ENCODE assay signal across 8 mouse cellular contexts in genomic region chr10:128744680-128745601, GRCm38 (mm10). TPM values are rescaled to one million over a fixed set of nuclear protein-coding genes. Genes with fewer than 3 reads are reported as not detected.
A peak's percentile ranks its signal among the peaks of the same experiment; 100 is the strongest.
DNase-seq lines count a peak whose midpoint lies in the region; ATAC-seq lines count a peak whose summit lies in the region.

Dgka (minus strand) TSS chr10:128744855.

- H3K9ac ChIP-seq in kidney, embryonic 15.5 days = peak within 1 kb of the TSS; percentile 71
- peak within 1 kb of the TSS; percentile 57 for H3K9ac ChIP-seq in stomach, embryonic 14.5 days (replicated peaks; ENCODE audit: low read depth, low read length)

- H3K27ac ChIP-seq in kidney, embryonic 15.5 days = peak within 1 kb of the TSS; percentile 56
- peak within 1 kb of the TSS; percentile 55; the same call in 1 of the 2 replicates for H3K27ac ChIP-seq in stomach, embryonic 14.5 days (ENCODE audit: low read length)

- H3K4me2 ChIP-seq in kidney, embryonic 15.5 days = peak within 1 kb of the TSS; percentile 94
- H3K4me2 ChIP-seq in stomach, embryonic 14.5 days (replicated peaks; ENCODE audit: low read depth, low read length) = peak within 1 kb of the TSS; percentile 86

- H3K36me3 ChIP-seq in kidney, embryonic 15.5 days = no peaks in the 10 kb centered on the region
- no peaks in the 10 kb centered on the region for H3K36me3 ChIP-seq in stomach, embryonic 14.5 days (ENCODE audit: control insufficient read depth, insufficient read depth, low read length)

- peak; percentile 25 for DNase-seq in gastrocnemius, postnatal 25 days
- no peak for DNase-seq in gastrocnemius, postnatal 36 days
- DNase-seq in adrenal gland, postnatal 14 days = peak; percentile 31
- peak; percentile 13 to 21 for DNase-seq in heart, adult 9 months (ENCODE audit: low spot score in 2 of 2)
- peak; percentile 49 to 51 for DNase-seq in lung, postnatal 4 days
- DNase-seq in urinary bladder, postnatal 14 days (ENCODE audit: low spot score) = no peak

- peak within 1 kb of the TSS; percentile 68 for H3K4me3 ChIP-seq in kidney, embryonic 15.5 days (replicated peaks)
- peak within 1 kb of the TSS; percentile 63 for H3K4me3 ChIP-seq in stomach, embryonic 14.5 days (ENCODE audit: low read depth, low read length)

- ATAC-seq in kidney, embryonic 15.5 days (replicated peaks; ENCODE audit: low FRiP score) = no peak
- ATAC-seq in stomach, embryonic 14.5 days (ENCODE audit: insufficient number of reproducible peaks, insufficient read depth, low FRiP score, low read depth) = no peak

- no peaks in the 10 kb centered on the region for H3K9me3 ChIP-seq in kidney, embryonic 15.5 days (replicated peaks)
- no peaks in the 10 kb centered on the region for H3K9me3 ChIP-seq in stomach, embryonic 14.5 days (ENCODE audit: control insufficient read depth, low read depth, low read length)

- intact Hi-C loops in gastrocnemius, postnatal 36 days (cut with DNase I) = loop anchor here (5.0 kb wide), 1 partner anchor 43 kb away; the partner anchor contains the start of gene Pmel

- peaks cover 38% of the 10 kb centered on the region for H3K4me1 ChIP-seq in kidney, embryonic 15.5 days
- H3K4me1 ChIP-seq in stomach, embryonic 14.5 days (ENCODE audit: control insufficient read depth, insufficient read depth, low read length) = peaks cover 26% of the 10 kb centered on the region

- 25% methylated on average over 18 of the region's 18 CpGs for WGBS in kidney, embryonic 15.5 days
- 21% methylated on average over 18 of the region's 18 CpGs for WGBS in stomach, embryonic 14.5 days

- H3K27me3 ChIP-seq in kidney, embryonic 15.5 days = peaks cover 20% of the 10 kb centered on the region
- H3K27me3 ChIP-seq in stomach, embryonic 14.5 days (ENCODE audit: control insufficient read depth, insufficient read depth, low read length) = no peaks in the 10 kb centered on the region

RNA-seq across cellular contexts. Expression of gene Dgka, which starts in this region (rescaled TPM):
- total RNA-seq in gastrocnemius, postnatal 25 days (2021) = 1 to 10 TPM; 8.0 to 8.3 TPM
- 1 to 10 TPM; 7.7 to 9.8 TPM for total RNA-seq in gastrocnemius, postnatal 36 days (2021)
- 14.3 and 36.2 TPM in 2 replicates for total RNA-seq in adrenal gland, postnatal 14 days (2021)
- polyA plus RNA-seq in kidney, embryonic 15.5 days (2015; fragmentation: Nextera tagmentation; extraction: Ambion mirVana) = 5.9 and 6.0 TPM in 2 replicates
- 17.5 and 17.9 TPM in 2 replicates for polyA plus RNA-seq in stomach, embryonic 14.5 days (2014; fragmentation: Nextera tagmentation; extraction: Ambion mirVana)

Comparison
In these comparisons a context has a peak if more than half of its experiments do, and no peak if none do; other contexts are left out.
1. DNase-seq: peak in gastrocnemius, postnatal 25 days (single experiment), adrenal gland, postnatal 14 days (single experiment), heart, adult 9 months (2 of 2) and lung, postnatal 4 days (2 of 2); none in gastrocnemius, postnatal 36 days (0 of 2) and urinary bladder, postnatal 14 days (single experiment).